Mouse (Mus musculus) cerebellum, adult 8-10 months (tissue): ENCODE data around the gene Inka1.

ENCODE experiments used
- DNase-seq: peaks from one replicate; pipeline ENCODE4 v3.0.0; 2022

Inka1 gene

GRCm38 (mm10) chr9:107983421-107983890, 2.2 kb downstream of the Inka1 start:
- DNase-seq = no peak

GRCm38 (mm10) chr9:107982681-107983346, 2.9 kb downstream of the Inka1 start, which contains the start of gene Gm20661:
Gm20661 (plus strand) TSS chr9:107983058.
- no peak for DNase-seq

GRCm38 (mm10) chr9:107981684-107982605, 3.7 kb downstream of the Inka1 start:
- no peak for DNase-seq

DNA sequence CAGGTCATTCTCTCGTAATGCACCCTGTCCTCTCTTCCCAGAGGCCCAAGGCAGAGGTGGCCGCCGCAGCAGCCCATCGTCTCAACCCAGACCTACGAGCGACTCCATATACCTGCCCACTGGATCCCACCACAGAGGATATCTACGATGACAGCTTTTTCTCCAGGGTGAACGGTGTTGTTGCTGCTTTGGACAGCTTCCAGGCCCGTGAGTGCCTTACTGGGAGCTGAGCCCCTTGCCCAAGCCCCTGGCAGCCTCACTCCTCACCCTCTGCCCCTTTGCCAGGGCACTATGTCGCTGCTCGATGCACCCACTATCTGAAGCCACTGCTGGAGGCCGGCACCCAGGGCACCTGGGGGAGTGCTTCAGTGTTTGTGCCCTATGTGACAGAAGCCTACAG, 6.9 kb downstream of the Inka1 start:
- no peak for DNase-seq

DNA sequence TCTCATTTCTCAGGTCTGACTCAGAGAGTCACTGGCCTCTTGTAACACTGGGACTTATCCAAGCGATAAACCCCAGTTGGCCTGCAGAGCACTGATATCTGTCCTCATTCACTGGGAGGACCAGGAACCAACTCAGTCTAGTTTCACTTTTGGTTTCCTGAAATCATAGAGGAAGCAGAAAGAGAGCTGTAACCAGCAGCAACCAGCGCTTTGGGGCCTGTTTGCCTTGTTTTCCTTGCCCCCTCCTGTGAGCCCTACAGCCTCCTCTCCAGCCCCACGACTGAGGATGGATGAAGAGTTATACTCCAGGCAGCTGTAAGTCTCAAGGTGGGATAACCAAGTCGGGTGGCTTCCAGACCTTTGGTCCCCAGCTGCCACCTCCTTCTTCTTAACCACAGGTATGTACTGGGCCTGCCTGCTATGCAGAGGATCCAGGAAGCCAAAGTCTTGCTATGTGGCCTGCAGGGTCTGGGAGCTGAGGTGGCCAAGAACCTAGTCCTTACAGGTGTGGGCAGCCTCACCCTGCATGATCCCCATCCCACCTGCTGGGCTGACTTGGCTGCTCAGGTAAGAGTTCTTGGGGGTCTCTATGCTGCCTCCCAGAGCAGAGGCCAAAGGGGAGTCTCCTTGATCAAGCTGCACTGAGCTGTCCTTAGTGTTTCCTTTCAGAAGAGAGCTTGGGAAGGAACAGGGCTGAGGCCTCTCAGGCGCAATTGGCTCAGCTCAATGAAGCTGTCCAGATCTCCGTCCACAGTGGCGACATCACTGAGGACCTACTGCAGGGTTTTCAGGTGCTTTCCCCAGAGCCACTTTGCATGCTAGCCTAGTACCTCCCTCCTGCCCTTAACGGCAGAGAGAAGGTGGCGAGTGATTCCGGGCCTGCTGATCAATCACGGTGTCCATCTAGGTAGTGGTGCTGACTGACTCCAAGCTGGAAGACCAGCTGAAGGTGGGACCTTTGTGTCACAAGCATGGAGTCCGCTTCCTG, 10.0 kb downstream of the Inka1 start, which contains the start of gene Uba7:
Uba7 (plus strand) TSS at position 107 of the 988 bp plus-strand sequence.
- no peak for DNase-seq

DNA sequence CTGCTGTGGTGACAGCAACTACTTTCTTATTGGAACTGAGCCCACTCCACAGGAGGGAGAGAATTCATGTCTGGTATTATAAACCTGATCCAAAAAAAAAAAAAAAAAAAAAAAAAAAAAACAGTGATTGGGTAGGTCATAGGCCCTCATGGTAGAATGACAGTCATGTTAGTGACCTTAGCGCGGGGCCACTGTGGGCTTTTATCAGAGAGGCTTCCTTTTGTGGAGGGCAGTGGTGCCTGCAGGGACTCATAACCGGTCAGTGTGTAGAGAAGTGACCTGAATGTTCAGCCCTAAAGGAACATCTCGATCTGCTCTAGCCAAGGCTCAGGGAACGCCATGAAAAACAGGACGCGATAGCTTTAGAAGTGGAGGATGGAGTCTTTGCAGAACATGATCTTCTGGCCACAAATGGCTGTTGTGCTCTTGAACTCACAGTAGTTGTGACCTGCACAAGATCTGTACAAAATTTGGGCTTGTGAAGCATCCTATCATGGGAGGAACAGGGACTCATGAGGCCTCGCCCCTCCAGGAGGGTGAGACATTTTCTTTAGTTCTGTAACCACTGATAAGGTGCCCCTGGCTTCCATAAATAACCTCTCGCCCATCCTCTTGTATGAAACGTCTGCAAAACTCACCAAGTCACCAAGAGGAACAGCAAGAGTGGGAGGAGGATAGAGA, 11.0 kb downstream of the Inka1 start:
- no peak for DNase-seq

DNA sequence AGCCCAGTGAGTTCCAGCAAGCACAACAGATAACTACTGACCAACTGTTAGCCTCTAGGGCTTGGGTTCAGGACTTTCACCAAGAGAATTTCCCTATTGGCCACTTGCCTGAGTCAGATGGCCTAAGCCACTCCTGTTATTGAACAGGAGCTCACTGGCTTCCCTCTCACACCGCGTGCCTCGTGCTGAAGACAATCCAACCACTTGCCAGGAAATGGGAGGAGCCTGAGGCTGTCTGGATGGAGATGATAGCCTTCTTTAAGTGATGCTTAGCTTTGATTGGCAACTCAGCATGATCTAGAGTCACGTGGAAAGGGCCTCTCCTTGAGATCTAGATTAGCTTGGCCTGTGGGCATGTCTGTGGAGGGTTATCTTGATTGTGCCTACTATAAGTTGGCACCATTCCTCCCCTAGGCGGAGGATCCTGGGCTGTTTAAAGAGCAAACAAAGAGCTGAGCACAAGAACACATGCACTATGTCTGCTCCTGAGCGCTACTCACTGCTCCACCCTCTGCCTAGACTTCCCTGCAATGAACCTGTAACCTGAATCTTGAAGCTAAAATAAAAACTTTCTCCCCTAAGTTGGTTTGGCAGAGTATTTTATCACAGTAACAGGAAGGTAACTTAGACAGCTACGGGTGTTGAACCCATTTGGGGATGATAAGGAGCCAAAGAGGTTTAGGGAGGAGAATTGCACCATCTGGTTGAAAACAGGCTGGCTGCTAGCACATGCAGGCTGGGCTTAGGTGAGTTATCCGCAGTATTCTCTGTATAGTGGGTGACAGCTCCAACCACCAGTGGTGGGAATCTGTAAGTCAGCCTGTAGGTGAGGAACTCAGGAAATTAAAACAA, 13.8 kb downstream of the Inka1 start:
- no peak for DNase-seq

- no peak for DNase-seq
These were observed 15.4 kb downstream of the Inka1 start for GRCm38 (mm10) chr9:107970311-107970710.

GRCm38 (mm10) chr9:107968531-107968930, 17.1 kb downstream of the Inka1 start:
- no peak for DNase-seq

- DNase-seq = no peak
These were observed 18.2 kb downstream of the Inka1 start for GRCm38 (mm10) chr9:107967437-107967836.

GRCm38 (mm10) chr9:107966676-107967075, 19.0 kb downstream of the Inka1 start:
- no peak for DNase-seq

DNA sequence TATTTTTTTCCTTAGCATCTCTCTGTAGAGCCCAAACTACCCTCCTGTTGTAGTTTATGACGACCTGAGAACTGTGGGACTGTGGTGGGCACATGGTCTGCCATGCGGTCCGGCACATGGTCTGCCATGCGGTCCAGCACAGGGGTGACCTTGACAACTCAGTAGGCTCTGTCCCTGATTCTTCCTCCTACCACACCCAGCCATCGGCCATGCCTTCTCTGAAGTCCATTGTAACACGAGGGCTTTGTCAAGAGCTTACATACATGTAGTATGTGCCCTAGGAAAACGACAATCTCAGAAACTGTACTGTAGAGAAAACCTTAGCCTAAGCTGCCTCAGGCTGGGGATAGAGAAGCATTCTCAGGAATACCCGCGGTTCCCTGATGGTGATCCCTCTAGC, 21.0 kb downstream of the Inka1 start:
- DNase-seq = no peak

DNA sequence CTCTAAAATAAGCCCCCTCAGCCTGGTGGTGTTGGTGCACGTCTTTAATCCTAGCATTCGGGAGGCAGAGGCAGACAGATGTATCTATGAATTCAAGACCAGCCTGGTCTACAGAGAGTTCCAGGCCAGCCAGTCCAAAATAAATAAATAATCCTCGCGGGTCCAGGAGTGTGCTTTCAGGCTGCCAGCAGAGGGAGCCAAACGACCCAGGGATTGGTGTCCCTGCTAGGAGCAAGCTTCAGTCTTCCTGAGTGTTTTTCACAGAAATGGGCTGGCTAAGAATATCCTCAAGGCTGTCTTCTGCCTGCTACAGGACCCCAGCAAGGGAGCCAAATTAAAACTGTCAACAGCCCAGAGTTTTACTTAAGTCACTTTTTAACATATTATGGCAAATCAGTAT, 22.0 kb downstream of the Inka1 start:
- DNase-seq = peak; percentile 77

- no peak for DNase-seq
These were observed 22.8 kb downstream of the Inka1 start for GRCm38 (mm10) chr9:107962916-107963315.

- DNase-seq = no peak
These were observed 23.8 kb downstream of the Inka1 start for GRCm38 (mm10) chr9:107961881-107962280.

- DNase-seq = no peak
These were observed 24.3 kb downstream of the Inka1 start for GRCm38 (mm10) chr9:107961351-107961762.

- no peak for DNase-seq
These were observed 24.8 kb downstream of the Inka1 start for GRCm38 (mm10) chr9:107960928-107961327.

GRCm38 (mm10) chr9:107959896-107960295, 25.8 kb downstream of the Inka1 start:
- DNase-seq = no peak

GRCm38 (mm10) chr9:107957141-107957540, 28.5 kb downstream of the Inka1 start:
- DNase-seq = no peak

GRCm38 (mm10) chr9:107955613-107956289, 29.9 kb downstream of the Inka1 start:
- DNase-seq = no peak
